Mouse (Mus musculus) adrenal gland, adult 18-20 months (tissue): ENCODE results near the gene Ulk1. TPM values are rescaled to one million over a fixed set of nuclear protein-coding genes. Genes with fewer than 3 reads are reported as not detected.
A peak's percentile ranks its signal among the peaks of the same experiment; 100 is the strongest.

Experiments
- DNase-seq, 2 experiments: peaks; one replicate each; pipeline ENCODE4 v3.0.0; 2021 to 2022; ENCODE audit warnings: low spot score in 2 of 2
- total RNA-seq, 2 experiments: library from RNA; stranded (reverse); gene quantifications; 1 replicate in 1 of 2; 2 replicates in 1 of 2; pipeline ENCODE4 v1.2.3; 2021

The Ulk1 gene
- total RNA-seq, 2 experiments from 2014 or later = 39.6 to 50.7 TPM

- DNase-seq = peak; percentile 100
Measured at GRCm38 (mm10) chr5:110770448-110771158, 39.3 kb downstream of the Ulk1 start, which contains the start of gene Ep400. Ep400 (minus strand) TSS chr5:110770717.

- peak in 1 of 2 experiments; percentile 49 for DNase-seq
Measured at GRCm38 (mm10) chr5:110770031-110770445, 39.9 kb downstream of the Ulk1 start.

- DNase-seq = no peak
Measured at GRCm38 (mm10) chr5:110769272-110769671, 40.6 kb downstream of the Ulk1 start.

GRCm38 (mm10) chr5:110763890-110764289, 46.0 kb downstream of the Ulk1 start:
- DNase-seq = no peak

GRCm38 (mm10) chr5:110745021-110745420, 64.9 kb downstream of the Ulk1 start:
- DNase-seq = no peak

- DNase-seq = peak; percentile 9 to 21
Measured at GRCm38 (mm10) chr5:110739496-110740275, 70.2 kb downstream of the Ulk1 start.

- DNase-seq = no peak
Measured at GRCm38 (mm10) chr5:110735606-110736005, 74.3 kb downstream of the Ulk1 start.

Other genes with a start within 250 kb of the Ulk1 start
- 10 to 100 TPM; 18.9 to 19.1 TPM for gene Noc4l, start 156.7 kb downstream of the Ulk1 start, total RNA-seq
- gene Ddx51, start 156.6 kb downstream of the Ulk1 start, total RNA-seq = 10 to 100 TPM; 16.8 to 23.7 TPM
- 10 to 100 TPM; 66.1 to 82.2 TPM for gene Ep400, start 39.4 kb downstream of the Ulk1 start, total RNA-seq
- 10 to 100 TPM; 36.4 to 47.3 TPM for gene Pus1, start 29.4 kb downstream of the Ulk1 start, total RNA-seq
- gene Hscb, start 29.7 kb upstream of the Ulk1 start, total RNA-seq = 10 to 100 TPM; 13.9 to 14.9 TPM
- 1 to 10 TPM; 1.9 to 2.6 TPM for gene Chek2, start 29.9 kb upstream of the Ulk1 start, total RNA-seq
- 10 to 100 TPM; 15.4 to 20.2 TPM for gene Ttc28, start 69.7 kb upstream of the Ulk1 start, total RNA-seq